In genomic region chr7:66427437-66428161, GRCm38 (mm10) we compare ENCODE assay signal across 8 mouse cellular contexts. TPM values are rescaled to one million over a fixed set of nuclear protein-coding genes. Genes with fewer than 3 reads are reported as not detected.
A peak's percentile ranks its signal among the peaks of the same experiment; 100 is the strongest.
DNase-seq lines count a peak whose midpoint lies in the region; ATAC-seq lines count a peak whose summit lies in the region.

TSS of gene Aldh1a3 (minus strand) at chr7:66427517.

- H3K4me1 ChIP-seq in embryonic facial prominence, embryonic 13.5 days = peaks cover 32% of the 10 kb centered on the region
- H3K4me1 ChIP-seq in heart, embryonic 16.5 days (ENCODE audit: control insufficient read depth, insufficient read depth, low read length) = peaks cover 3% of the 10 kb centered on the region; the same call in 1 of the 2 replicates
- H3K4me1 ChIP-seq in midbrain, embryonic 15.5 days = peaks cover 16% of the 10 kb centered on the region

- whole genome bisulfite sequencing in embryonic facial prominence, embryonic 13.5 days = under 1% methylated on average over 55 of the region's 56 CpGs
- WGBS in heart, embryonic 16.5 days = under 1% methylated on average over 51 of the region's 56 CpGs
- under 1% methylated on average over 54 of the region's 56 CpGs for WGBS in midbrain, embryonic 15.5 days

- no peaks in the 10 kb centered on the region for H3K9me3 ChIP-seq in embryonic facial prominence, embryonic 13.5 days
- H3K9me3 ChIP-seq in heart, embryonic 16.5 days (replicated peaks; ENCODE audit: control insufficient read depth, low read length) = no peaks in the 10 kb centered on the region
- no peaks in the 10 kb centered on the region for H3K9me3 ChIP-seq in midbrain, embryonic 15.5 days

- H3K27ac ChIP-seq in embryonic facial prominence, embryonic 13.5 days = no peak within 1 kb of the TSS
- H3K27ac ChIP-seq in heart, embryonic 16.5 days (ENCODE audit: low read length) = no peak within 1 kb of the TSS
- no peak within 1 kb of the TSS for H3K27ac ChIP-seq in midbrain, embryonic 15.5 days

- peak within 1 kb of the TSS; percentile 69 for H3K9ac ChIP-seq in embryonic facial prominence, embryonic 13.5 days
- H3K9ac ChIP-seq in heart, embryonic 16.5 days (ENCODE audit: low read length) = peak within 1 kb of the TSS; percentile 45
- H3K9ac ChIP-seq in midbrain, embryonic 15.5 days = peak within 1 kb of the TSS; percentile 17

- ATAC-seq in embryonic facial prominence, embryonic 13.5 days (ENCODE audit: insufficient number of reproducible peaks, insufficient read depth, low FRiP score, low TSS enrichment, low read depth) = peak; percentile 46
- peak; percentile 79 for ATAC-seq in heart, embryonic 16.5 days (replicated peaks; ENCODE audit: extremely low read depth, insufficient read depth, low FRiP score)
- peak; percentile 70 for ATAC-seq in midbrain, embryonic 15.5 days (replicated peaks)

- H3K36me3 ChIP-seq in embryonic facial prominence, embryonic 13.5 days = no peaks in the 10 kb centered on the region
- no peaks in the 10 kb centered on the region for H3K36me3 ChIP-seq in heart, embryonic 16.5 days (ENCODE audit: control insufficient read depth, insufficient read depth)
- no peaks in the 10 kb centered on the region for H3K36me3 ChIP-seq in midbrain, embryonic 15.5 days (replicated peaks)

- DNase-seq in right cerebral cortex, postnatal 4 days = peak; percentile 34
- no peak for DNase-seq in right cerebral cortex, postnatal 25 days
- DNase-seq in kidney, postnatal 36 days = peak; percentile 45 to 67
- DNase-seq in cerebellum, adult 8-10 months = no peak
- no peak for DNase-seq in frontal cortex, postnatal 25 days (ENCODE audit: low spot score in 2 of 2)

- H3K4me3 ChIP-seq in embryonic facial prominence, embryonic 13.5 days = peak within 1 kb of the TSS; percentile 61
- peak within 1 kb of the TSS; percentile 61 for H3K4me3 ChIP-seq in heart, embryonic 16.5 days (ENCODE audit: low read length)
- H3K4me3 ChIP-seq in midbrain, embryonic 15.5 days = peak within 1 kb of the TSS; percentile 42

- H3K4me2 ChIP-seq in embryonic facial prominence, embryonic 13.5 days = peak within 1 kb of the TSS; percentile 98
- peak within 1 kb of the TSS; percentile 79 for H3K4me2 ChIP-seq in heart, embryonic 16.5 days (ENCODE audit: low read depth, low read length)
- peak within 1 kb of the TSS; percentile 93 for H3K4me2 ChIP-seq in midbrain, embryonic 15.5 days

- peaks cover 54% of the 10 kb centered on the region for H3K27me3 ChIP-seq in embryonic facial prominence, embryonic 13.5 days
- peaks cover 44% of the 10 kb centered on the region for H3K27me3 ChIP-seq in heart, embryonic 16.5 days (ENCODE audit: control insufficient read depth, insufficient read depth, low read length)
- H3K27me3 ChIP-seq in midbrain, embryonic 15.5 days (replicated peaks) = peaks cover 56% of the 10 kb centered on the region

RNA-seq across cellular contexts. Expression of gene Aldh1a3, which starts in this region (rescaled TPM):
- 17.3 and 18.8 TPM in 2 replicates for polyA plus RNA-seq in embryonic facial prominence, embryonic 13.5 days (2015; fragmentation: Nextera tagmentation; extraction: Ambion mirVana)
- 1.8 and 2.0 TPM in 2 replicates for polyA plus RNA-seq in heart, embryonic 16.5 days (2015; fragmentation: Nextera tagmentation; extraction: Ambion mirVana)
- polyA plus RNA-seq in midbrain, embryonic 15.5 days (2015; fragmentation: Nextera tagmentation; extraction: Ambion mirVana) = 0.83 and 1.0 TPM in 2 replicates

Comparison
In these comparisons a context has a peak if more than half of its experiments do, and no peak if none do; other contexts are left out.
1. DNase-seq: peak in right cerebral cortex, postnatal 4 days (single experiment) and kidney, postnatal 36 days (2 of 2); none in right cerebral cortex, postnatal 25 days (single experiment), cerebellum, adult 8-10 months (single experiment) and frontal cortex, postnatal 25 days (0 of 2).
2. H3K9ac ChIP-seq: peak in every context shown above with its lines; median percentile 69 in embryonic facial prominence, embryonic 13.5 days; 45 in heart, embryonic 16.5 days; 17 in midbrain, embryonic 15.5 days.
3. Peak in every context shown above with its lines, with median percentiles within 50 percentile points of each other: ATAC-seq, H3K4me2 ChIP-seq and H3K4me3 ChIP-seq.